Mouse (Mus musculus): ENCODE measurements around the gene Pip5k1b. TPM values are rescaled to one million over a fixed set of nuclear protein-coding genes. Genes with fewer than 3 reads are reported as not detected.
A peak's percentile ranks its signal among the peaks of the same experiment; 100 is the strongest.

The Pip5k1b gene
- polyA plus RNA-seq, 1 experiment: 36.3 TPM

DNA sequence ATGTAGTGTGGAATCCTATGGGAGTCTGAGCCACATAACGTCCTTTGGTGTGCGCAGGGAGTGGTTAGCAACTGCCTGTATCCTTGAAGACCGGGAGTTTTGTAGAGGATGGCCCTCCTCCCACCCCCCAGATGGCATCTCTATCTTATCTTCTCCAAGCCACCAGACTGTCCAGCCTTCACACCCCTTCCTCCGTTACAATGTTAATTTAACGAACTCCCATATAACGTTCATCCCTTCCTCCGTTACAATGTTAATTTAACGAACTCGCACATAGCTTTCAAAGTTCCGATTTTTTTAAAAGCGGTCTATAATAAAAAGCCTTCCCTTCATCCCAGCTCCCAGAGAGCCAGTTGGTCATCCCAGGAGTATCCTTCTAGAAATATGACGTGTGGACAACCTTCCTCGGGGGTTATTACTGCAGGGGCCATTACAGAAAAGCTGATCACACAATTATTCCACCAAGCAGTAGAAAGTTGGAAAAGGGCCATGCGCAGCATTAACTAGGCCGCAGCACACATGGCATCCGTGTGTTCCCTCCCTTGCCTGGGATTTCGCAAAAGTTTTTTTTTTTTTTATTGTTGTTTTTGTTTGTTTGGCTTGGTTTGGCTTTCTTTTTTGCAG, 13.9 kb downstream of the Pip5k1b start:
- WGBS: 64% methylated on average over 17 of the region's 17 CpGs
- TF ChIP-seq CTCF (IDR thresholded peaks at IDR 0.05; ENCODE audit: borderline replicate concordance, insufficient read depth, low read depth, low read length) (no peak), POLR2A (IDR thresholded peaks at IDR 0.05; ENCODE audit: borderline replicate concordance, insufficient read depth, low read length) (no peak)
- peaks cover 23% of the 10 kb centered on the region for H3K4me1 ChIP-seq (ENCODE audit: control insufficient read depth, insufficient read depth, low read length)
- H3K27me3 ChIP-seq (ENCODE audit: control insufficient read depth, insufficient read depth, low read length): no peaks in the 10 kb centered on the region
- H3K27ac ChIP-seq (ENCODE audit: insufficient read depth, low read length): peak overlapping the region; percentile 78
- H3K4me3 ChIP-seq (replicated peaks; ENCODE audit: insufficient read depth, low read depth, low read length): no peak overlapping the region
- DNase-seq: no peak

DNA sequence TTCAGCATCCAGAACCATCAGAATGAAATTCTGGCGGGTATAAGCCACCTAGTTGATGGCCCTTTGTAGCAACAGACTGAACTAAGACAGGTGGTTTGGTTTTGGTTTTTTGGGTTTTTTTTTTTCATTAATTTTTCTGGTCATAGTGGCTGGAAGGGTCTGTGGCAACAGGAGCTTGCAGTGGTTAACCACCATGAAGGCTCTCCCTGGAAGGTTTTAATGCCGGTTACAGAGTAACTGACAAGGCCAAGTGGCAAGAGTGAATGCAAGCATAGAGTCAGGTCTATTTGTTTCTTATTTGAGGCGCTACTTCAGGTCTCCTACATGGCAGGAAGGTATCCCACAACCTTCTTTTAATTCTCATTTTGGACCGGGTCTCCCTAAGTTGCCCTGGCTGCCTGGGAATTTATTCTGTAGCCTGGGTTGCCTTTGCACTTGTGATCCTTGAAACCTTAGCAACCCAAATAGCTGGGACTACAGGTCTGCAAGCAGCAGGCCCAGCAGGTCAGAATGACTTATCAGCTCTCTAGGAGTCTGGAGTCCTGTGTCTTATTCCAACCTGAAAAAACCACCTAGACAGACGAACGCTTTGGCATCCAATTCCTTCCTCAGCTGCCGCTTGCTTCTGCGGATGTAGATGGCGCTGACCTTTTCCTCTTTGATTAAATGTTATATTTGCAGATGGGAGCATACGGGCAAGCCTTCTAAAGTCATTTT, 14.6 kb downstream of the Pip5k1b start:
- Histone ChIP-seq H3K4me1 (ENCODE audit: control insufficient read depth, insufficient read depth, low read length) (peaks cover 27% of the 10 kb centered on the region), H3K27ac (ENCODE audit: insufficient read depth, low read length) (peak overlapping the region; percentile 78), H3K4me3 (replicated peaks; ENCODE audit: insufficient read depth, low read depth, low read length) (no peak overlapping the region), H3K27me3 (ENCODE audit: control insufficient read depth, insufficient read depth, low read length) (no peaks in the 10 kb centered on the region)
- 51% methylated on average over 10 of the region's 10 CpGs for WGBS
- no peak for TF ChIP-seq CTCF (IDR thresholded peaks at IDR 0.05; ENCODE audit: borderline replicate concordance, insufficient read depth, low read depth, low read length)
- no peak for TF ChIP-seq POLR2A (IDR thresholded peaks at IDR 0.05; ENCODE audit: borderline replicate concordance, insufficient read depth, low read length)
- no peak for DNase-seq

DNA sequence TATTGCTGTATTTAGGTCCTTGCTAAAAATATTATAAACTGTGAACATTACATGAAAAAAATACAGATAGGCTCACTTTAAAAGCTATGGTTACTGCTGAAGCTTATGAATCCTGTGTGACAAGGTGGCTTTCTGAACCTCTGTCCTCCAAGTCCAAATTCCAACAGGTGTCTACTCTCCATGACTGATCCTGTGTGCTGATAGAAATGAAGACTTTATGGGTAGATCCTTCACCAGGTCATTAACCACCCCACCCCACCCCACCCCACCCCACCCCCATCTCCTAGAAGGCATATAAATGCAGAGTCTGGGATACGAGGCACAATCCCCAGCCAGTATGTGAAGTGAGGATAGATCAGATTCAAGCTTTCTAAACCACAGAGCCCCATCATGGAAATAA, 16.6 kb downstream of the Pip5k1b start:
- Histone ChIP-seq H3K4me1 (ENCODE audit: control insufficient read depth, insufficient read depth, low read length) (peaks cover 39% of the 10 kb centered on the region), H3K4me3 (replicated peaks; ENCODE audit: insufficient read depth, low read depth, low read length) (no peak overlapping the region), H3K27me3 (ENCODE audit: control insufficient read depth, insufficient read depth, low read length) (no peaks in the 10 kb centered on the region), H3K27ac (ENCODE audit: insufficient read depth, low read length) (no peak overlapping the region)
- TF ChIP-seq POLR2A (IDR thresholded peaks at IDR 0.05; ENCODE audit: borderline replicate concordance, insufficient read depth, low read length) (no peak), CTCF (IDR thresholded peaks at IDR 0.05; ENCODE audit: borderline replicate concordance, insufficient read depth, low read depth, low read length) (no peak)
- 100% methylated on average over 1 of the region's 1 CpGs for WGBS
- DNase-seq: no peak

DNA sequence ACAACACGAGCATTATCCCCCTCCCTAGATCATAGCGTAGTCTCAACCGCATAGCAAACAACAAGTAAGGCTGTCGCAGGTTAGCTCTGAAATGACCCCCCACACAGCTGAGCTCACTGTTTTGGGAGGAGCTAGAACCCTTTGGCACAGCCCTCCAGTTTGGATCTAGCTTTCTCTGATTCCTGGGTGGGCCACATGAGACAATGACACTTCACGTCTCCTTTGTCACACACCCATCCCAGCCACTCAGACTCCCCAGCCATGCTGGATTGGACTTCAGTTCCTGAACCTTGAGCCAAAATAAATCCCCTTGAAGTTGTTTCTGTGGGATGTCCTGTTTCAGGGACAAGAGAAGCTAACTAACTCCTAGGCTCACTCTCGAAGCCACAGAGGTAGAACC, 17.5 kb downstream of the Pip5k1b start:
- Histone ChIP-seq H3K4me3 (replicated peaks; ENCODE audit: insufficient read depth, low read depth, low read length) (no peak overlapping the region), H3K27ac (ENCODE audit: insufficient read depth, low read length) (no peak overlapping the region), H3K4me1 (ENCODE audit: control insufficient read depth, insufficient read depth, low read length) (peaks cover 31% of the 10 kb centered on the region), H3K27me3 (ENCODE audit: control insufficient read depth, insufficient read depth, low read length) (no peaks in the 10 kb centered on the region)
- TF ChIP-seq CTCF (IDR thresholded peaks at IDR 0.05; ENCODE audit: borderline replicate concordance, insufficient read depth, low read depth, low read length): no peak
- no peak for TF ChIP-seq POLR2A (IDR thresholded peaks at IDR 0.05; ENCODE audit: borderline replicate concordance, insufficient read depth, low read length)
- 92% methylated on average over 6 of the region's 6 CpGs for WGBS
- DNase-seq: no peak

DNA sequence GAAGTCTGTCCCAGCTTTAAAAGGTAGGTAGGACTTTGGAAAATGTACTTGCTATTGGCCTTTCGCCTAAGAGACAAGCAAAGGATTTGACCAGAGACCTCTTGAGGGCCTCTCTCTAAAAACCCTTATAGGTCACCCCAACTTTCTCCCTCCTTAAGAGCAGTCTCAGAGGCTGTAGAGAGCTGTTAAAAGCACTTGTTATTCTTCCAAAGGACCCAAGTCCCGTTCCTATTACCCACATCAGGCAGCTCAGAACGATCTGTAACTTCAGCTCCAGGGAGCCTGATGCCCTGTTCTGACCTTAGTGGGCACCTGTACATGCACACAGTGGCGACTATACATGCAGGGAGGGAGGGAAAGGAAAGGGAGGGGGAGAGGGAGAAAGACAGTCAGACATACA, 18.0 kb downstream of the Pip5k1b start:
- Histone ChIP-seq H3K27me3 (ENCODE audit: control insufficient read depth, insufficient read depth, low read length) (no peaks in the 10 kb centered on the region), H3K27ac (ENCODE audit: insufficient read depth, low read length) (no peak overlapping the region), H3K4me3 (replicated peaks; ENCODE audit: insufficient read depth, low read depth, low read length) (no peak overlapping the region), H3K4me1 (ENCODE audit: control insufficient read depth, insufficient read depth, low read length) (peaks cover 31% of the 10 kb centered on the region)
- no peak for DNase-seq
- WGBS: 73% methylated on average over 4 of the region's 4 CpGs
- no peak for TF ChIP-seq CTCF (IDR thresholded peaks at IDR 0.05; ENCODE audit: borderline replicate concordance, insufficient read depth, low read depth, low read length)
- TF ChIP-seq POLR2A (IDR thresholded peaks at IDR 0.05; ENCODE audit: borderline replicate concordance, insufficient read depth, low read length): no peak

DNA sequence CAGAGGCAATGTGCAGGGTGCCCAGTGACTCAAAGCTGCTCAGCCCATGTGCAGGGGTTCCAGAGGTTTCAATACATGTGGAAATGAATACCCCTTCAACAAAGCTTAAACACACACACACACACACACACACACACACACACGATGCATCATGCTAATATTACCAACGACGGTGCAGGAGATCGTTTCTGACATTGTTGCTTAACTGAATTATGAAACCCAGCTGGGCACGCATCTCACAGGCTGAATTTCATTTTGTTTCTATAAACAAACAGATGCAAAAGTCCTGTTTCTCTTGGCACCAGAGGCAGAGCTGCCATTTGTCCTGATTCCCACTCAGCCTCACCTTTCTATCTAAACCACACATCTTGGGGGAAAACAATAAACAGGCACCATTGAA, 18.8 kb downstream of the Pip5k1b start:
- H3K27ac ChIP-seq (ENCODE audit: insufficient read depth, low read length): peak overlapping the region; percentile 66; the same call in 1 of the 2 replicates
- H3K4me1 ChIP-seq (ENCODE audit: control insufficient read depth, insufficient read depth, low read length): peaks cover 27% of the 10 kb centered on the region; the same call in 1 of the 2 replicates
- no peak overlapping the region for H3K4me3 ChIP-seq (replicated peaks; ENCODE audit: insufficient read depth, low read depth, low read length)
- 32% methylated on average over 5 of the region's 5 CpGs for WGBS
- no peak for TF ChIP-seq POLR2A (IDR thresholded peaks at IDR 0.05; ENCODE audit: borderline replicate concordance, insufficient read depth, low read length)
- TF ChIP-seq CTCF (IDR thresholded peaks at IDR 0.05; ENCODE audit: borderline replicate concordance, insufficient read depth, low read depth, low read length): no peak
- no peaks in the 10 kb centered on the region for H3K27me3 ChIP-seq (ENCODE audit: control insufficient read depth, insufficient read depth, low read length)
- no peak for DNase-seq

DNA sequence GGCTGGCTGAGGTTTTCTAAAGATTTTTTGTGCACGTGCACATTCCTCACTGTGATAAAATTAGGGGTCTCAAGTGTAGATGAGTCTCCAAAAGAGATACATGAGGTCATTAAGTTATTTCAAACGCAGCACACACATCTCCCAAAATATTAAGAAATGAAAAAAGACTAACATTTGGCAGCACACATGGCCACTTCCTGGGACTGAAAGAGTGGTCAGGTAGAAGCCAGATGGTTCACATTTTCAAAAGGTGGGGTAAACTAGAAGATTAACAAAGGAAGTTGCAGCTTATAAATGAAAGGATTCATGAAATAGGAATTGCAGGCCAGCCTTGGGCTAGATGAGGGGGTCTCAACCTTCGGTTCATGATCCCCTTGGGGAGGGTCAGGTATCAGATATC, 19.4 kb downstream of the Pip5k1b start:
- 46% methylated on average over 3 of the region's 3 CpGs for WGBS
- Histone ChIP-seq H3K4me1 (ENCODE audit: control insufficient read depth, insufficient read depth, low read length) (peaks cover 23% of the 10 kb centered on the region; the same call in 1 of the 2 replicates), H3K27ac (ENCODE audit: insufficient read depth, low read length) (peak overlapping the region; percentile 86; the same call in 1 of the 2 replicates)

DNA sequence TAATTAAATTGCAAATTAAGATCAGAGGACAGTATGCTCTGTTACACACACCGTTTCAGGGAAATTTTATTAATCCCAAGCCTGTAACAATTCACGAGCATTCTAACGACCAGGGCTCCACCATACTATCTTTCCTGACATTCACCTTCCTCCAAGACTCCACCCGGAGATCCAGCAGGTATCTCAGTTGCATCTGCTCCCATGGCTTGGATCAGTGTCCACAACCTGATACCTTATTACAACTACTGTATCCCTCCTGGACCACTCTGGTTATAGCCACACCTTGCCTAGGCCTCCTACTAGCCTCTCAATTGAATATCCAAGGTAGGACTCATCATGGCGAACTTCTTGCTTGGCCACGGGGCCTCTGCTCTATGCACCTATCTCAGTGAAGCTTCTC, 20.5 kb downstream of the Pip5k1b start:
- no peak for DNase-seq
- no peaks in the 10 kb centered on the region for H3K27me3 ChIP-seq (ENCODE audit: control insufficient read depth, insufficient read depth, low read length)
- H3K27ac ChIP-seq (ENCODE audit: insufficient read depth, low read length): peak overlapping the region; percentile 86
- no peak overlapping the region for H3K4me3 ChIP-seq (replicated peaks; ENCODE audit: insufficient read depth, low read depth, low read length)
- TF ChIP-seq POLR2A (IDR thresholded peaks at IDR 0.05; ENCODE audit: borderline replicate concordance, insufficient read depth, low read length) (no peak), CTCF (IDR thresholded peaks at IDR 0.05; ENCODE audit: borderline replicate concordance, insufficient read depth, low read depth, low read length) (no peak)
- peaks cover 23% of the 10 kb centered on the region; the same call in 1 of the 2 replicates for H3K4me1 ChIP-seq (ENCODE audit: control insufficient read depth, insufficient read depth, low read length)
- WGBS: 52% methylated on average over 6 of the region's 6 CpGs

More for the DNA sequence above, 19.4 kb downstream of the Pip5k1b start:
- H3K27me3 ChIP-seq (ENCODE audit: control insufficient read depth, insufficient read depth, low read length): no peaks in the 10 kb centered on the region
- no peak overlapping the region for H3K4me3 ChIP-seq (replicated peaks; ENCODE audit: insufficient read depth, low read depth, low read length)
- TF ChIP-seq POLR2A (IDR thresholded peaks at IDR 0.05; ENCODE audit: borderline replicate concordance, insufficient read depth, low read length) (no peak), CTCF (IDR thresholded peaks at IDR 0.05; ENCODE audit: borderline replicate concordance, insufficient read depth, low read depth, low read length) (no peak)
- peak in 1 of 2 experiments; percentile 54 for DNase-seq

All from cerebellum, adult 2 months (tissue).